Mouse (Mus musculus): ENCODE results near the gene Lyve1. TPM values are rescaled to one million over a fixed set of nuclear protein-coding genes. Genes with fewer than 3 reads are reported as not detected.

The Lyve1 gene
- polyA plus RNA-seq, 1 experiment from 2014 or later, result 4.4 TPM

GRCm38 (mm10) chr7:110891501-110891986 lies 28.5 kb upstream of the Lyve1 start:
- Histone ChIP-seq H3K9me3 (ENCODE audit: control insufficient read depth, low read length) (no peaks in the 10 kb centered on the region), H3K4me1 (replicated peaks; ENCODE audit: control insufficient read depth, insufficient read depth, low read length) (no peaks in the 10 kb centered on the region), H3K36me3 (replicated peaks; ENCODE audit: control insufficient read depth, insufficient read depth) (no peaks in the 10 kb centered on the region), H3K27me3 (ENCODE audit: control insufficient read depth, insufficient read depth, low read length) (no peaks in the 10 kb centered on the region), H3K4me3 (replicated peaks; ENCODE audit: low read length) (no peak overlapping the region), H3K9ac (no peak overlapping the region), H3K27ac (no peak overlapping the region), H3K4me2 (replicated peaks) (no peak overlapping the region)
- DNase-seq (ENCODE audit: low spot score), result no peak
- 77% methylated on average over 9 of the region's 9 CpGs for WGBS
- ATAC-seq (ENCODE audit: low FRiP score), result no peak

- 77% methylated on average over 2 of the region's 2 CpGs for WGBS
- H3K4me3 ChIP-seq (replicated peaks; ENCODE audit: low read length), result no peak overlapping the region
- no peak overlapping the region for H3K4me2 ChIP-seq (replicated peaks)
- no peak overlapping the region for H3K27ac ChIP-seq
- no peaks in the 10 kb centered on the region for H3K27me3 ChIP-seq (ENCODE audit: control insufficient read depth, insufficient read depth, low read length)
- no peaks in the 10 kb centered on the region for H3K9me3 ChIP-seq (ENCODE audit: control insufficient read depth, low read length)
- no peaks in the 10 kb centered on the region for H3K36me3 ChIP-seq (replicated peaks; ENCODE audit: control insufficient read depth, insufficient read depth)
- ATAC-seq (ENCODE audit: low FRiP score) (no peak), DNase-seq (ENCODE audit: low spot score) (no peak)
- H3K4me1 ChIP-seq (replicated peaks; ENCODE audit: control insufficient read depth, insufficient read depth, low read length), result no peaks in the 10 kb centered on the region
- no peak overlapping the region for H3K9ac ChIP-seq
Measured at GRCm38 (mm10) chr7:110881746-110882333, 18.8 kb upstream of the Lyve1 start.

- Histone ChIP-seq H3K4me2 (replicated peaks) (no peak overlapping the region), H3K9ac (no peak overlapping the region), H3K27me3 (ENCODE audit: control insufficient read depth, insufficient read depth, low read length) (no peaks in the 10 kb centered on the region), H3K4me1 (replicated peaks; ENCODE audit: control insufficient read depth, insufficient read depth, low read length) (no peaks in the 10 kb centered on the region), H3K36me3 (replicated peaks; ENCODE audit: control insufficient read depth, insufficient read depth) (no peaks in the 10 kb centered on the region), H3K9me3 (ENCODE audit: control insufficient read depth, low read length) (no peaks in the 10 kb centered on the region), H3K27ac (no peak overlapping the region), H3K4me3 (replicated peaks; ENCODE audit: low read length) (no peak overlapping the region)
- 83% methylated on average over 4 of the region's 4 CpGs for WGBS
- DNase-seq (ENCODE audit: low spot score), result no peak
- ATAC-seq (ENCODE audit: low FRiP score), result no peak
Measured at GRCm38 (mm10) chr7:110878028-110878427, 15.0 kb upstream of the Lyve1 start.

GRCm38 (mm10) chr7:110876965-110877364 lies 13.9 kb upstream of the Lyve1 start:
- no peaks in the 10 kb centered on the region for H3K27me3 ChIP-seq (ENCODE audit: control insufficient read depth, insufficient read depth, low read length)
- H3K36me3 ChIP-seq (replicated peaks; ENCODE audit: control insufficient read depth, insufficient read depth), result no peaks in the 10 kb centered on the region
- H3K4me1 ChIP-seq (replicated peaks; ENCODE audit: control insufficient read depth, insufficient read depth, low read length), result no peaks in the 10 kb centered on the region
- H3K4me3 ChIP-seq (replicated peaks; ENCODE audit: low read length), result no peak overlapping the region
- H3K9me3 ChIP-seq (ENCODE audit: control insufficient read depth, low read length), result no peaks in the 10 kb centered on the region
- ATAC-seq (ENCODE audit: low FRiP score), result no peak
- H3K27ac ChIP-seq, result no peak overlapping the region
- no peak overlapping the region for H3K4me2 ChIP-seq (replicated peaks)
- H3K9ac ChIP-seq, result no peak overlapping the region
- no peak for DNase-seq (ENCODE audit: low spot score)
- 84% methylated on average over 4 of the region's 4 CpGs for WGBS

DNA sequence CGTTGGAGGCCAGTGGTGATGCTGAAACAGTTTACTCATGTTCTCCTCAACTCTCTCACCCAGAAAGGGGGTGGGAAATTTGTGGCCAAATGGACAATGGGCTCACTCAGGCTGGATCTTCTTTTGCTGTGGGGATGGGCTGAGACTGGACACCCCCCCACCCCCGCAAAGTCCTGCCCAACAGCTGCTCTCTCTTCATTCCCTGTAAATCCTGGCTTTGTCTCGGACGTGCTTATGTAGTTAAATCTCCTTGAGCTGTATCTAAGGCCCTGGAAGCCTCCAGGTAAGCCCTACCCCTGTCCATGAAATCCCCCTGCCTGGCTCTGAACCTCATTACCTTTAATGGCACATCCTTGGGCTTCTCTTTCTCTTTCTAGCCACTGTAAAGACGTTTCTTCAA lies 5.8 kb upstream of the Lyve1 start:
- ATAC-seq (ENCODE audit: low FRiP score), result no peak
- Histone ChIP-seq H3K36me3 (replicated peaks; ENCODE audit: control insufficient read depth, insufficient read depth) (no peaks in the 10 kb centered on the region), H3K4me1 (replicated peaks; ENCODE audit: control insufficient read depth, insufficient read depth, low read length) (no peaks in the 10 kb centered on the region), H3K9ac (no peak overlapping the region), H3K4me2 (replicated peaks) (no peak overlapping the region), H3K27me3 (ENCODE audit: control insufficient read depth, insufficient read depth, low read length) (no peaks in the 10 kb centered on the region), H3K4me3 (replicated peaks; ENCODE audit: low read length) (no peak overlapping the region), H3K27ac (no peak overlapping the region), H3K9me3 (ENCODE audit: control insufficient read depth, low read length) (no peaks in the 10 kb centered on the region)
- DNase-seq (ENCODE audit: low spot score), result no peak
- 83% methylated on average over 5 of the region's 5 CpGs for WGBS

DNA sequence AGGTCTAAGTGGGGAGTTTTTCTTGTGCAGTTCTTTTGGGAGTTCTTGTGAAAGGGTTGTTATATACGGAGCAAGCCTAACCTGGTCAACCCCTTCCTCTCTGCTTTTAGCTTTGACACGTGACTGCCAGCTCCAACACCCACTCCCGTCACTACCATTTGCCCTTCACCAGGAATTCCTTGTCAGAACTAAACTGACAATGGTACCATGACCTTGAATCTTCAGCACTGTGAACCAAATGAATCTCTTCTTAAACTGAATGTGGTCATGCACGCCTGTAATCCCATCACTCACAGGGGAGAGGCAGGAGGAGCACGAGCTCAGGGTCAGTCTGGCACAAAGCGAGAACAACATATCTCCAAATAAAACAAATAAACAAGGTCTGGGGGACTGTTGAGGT lies 4.1 kb upstream of the Lyve1 start:
- no peaks in the 10 kb centered on the region for H3K9me3 ChIP-seq (ENCODE audit: control insufficient read depth, low read length)
- no peak overlapping the region for H3K4me3 ChIP-seq (replicated peaks; ENCODE audit: low read length)
- ATAC-seq (ENCODE audit: low FRiP score) (no peak), DNase-seq (ENCODE audit: low spot score) (no peak)
- H3K36me3 ChIP-seq (replicated peaks; ENCODE audit: control insufficient read depth, insufficient read depth), result no peaks in the 10 kb centered on the region
- H3K4me1 ChIP-seq (replicated peaks; ENCODE audit: control insufficient read depth, insufficient read depth, low read length), result no peaks in the 10 kb centered on the region
- H3K27ac ChIP-seq, result no peak overlapping the region
- no peak overlapping the region for H3K9ac ChIP-seq
- no peak overlapping the region for H3K4me2 ChIP-seq (replicated peaks)
- 93% methylated on average over 6 of the region's 6 CpGs for WGBS
- no peaks in the 10 kb centered on the region for H3K27me3 ChIP-seq (ENCODE audit: control insufficient read depth, insufficient read depth, low read length)

GRCm38 (mm10) chr7:110866021-110866420 lies 3.0 kb upstream of the Lyve1 start:
- 94% methylated on average over 3 of the region's 3 CpGs for WGBS
- Histone ChIP-seq H3K9me3 (ENCODE audit: control insufficient read depth, low read length) (no peaks in the 10 kb centered on the region), H3K27me3 (ENCODE audit: control insufficient read depth, insufficient read depth, low read length) (no peaks in the 10 kb centered on the region), H3K9ac (no peak overlapping the region), H3K27ac (no peak overlapping the region), H3K4me3 (replicated peaks; ENCODE audit: low read length) (no peak overlapping the region), H3K36me3 (replicated peaks; ENCODE audit: control insufficient read depth, insufficient read depth) (no peaks in the 10 kb centered on the region), H3K4me2 (replicated peaks) (no peak overlapping the region), H3K4me1 (replicated peaks; ENCODE audit: control insufficient read depth, insufficient read depth, low read length) (no peaks in the 10 kb centered on the region)
- DNase-seq (ENCODE audit: low spot score) (no peak), ATAC-seq (ENCODE audit: low FRiP score) (no peak)

DNA sequence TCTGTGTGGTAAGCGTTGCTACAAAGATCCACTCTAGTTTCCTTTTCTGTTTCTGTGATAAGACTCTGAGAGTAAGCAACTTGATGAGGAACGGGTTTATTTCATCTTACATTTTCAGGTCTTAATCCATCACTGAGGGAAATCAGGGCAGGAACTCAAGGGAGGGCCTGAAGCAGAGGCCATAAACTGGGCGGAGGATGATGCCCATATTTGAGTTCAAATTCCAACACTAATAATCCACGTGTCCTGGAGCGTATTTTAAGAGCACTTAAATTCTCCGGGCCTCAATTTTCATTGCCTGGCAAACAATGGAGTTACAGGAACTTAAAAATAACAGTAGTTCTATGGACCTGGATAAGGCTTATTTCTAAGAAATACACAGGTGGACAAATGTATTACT lies 2.5 kb upstream of the Lyve1 start:
- no peak overlapping the region for H3K27ac ChIP-seq
- DNase-seq (ENCODE audit: low spot score) (no peak), ATAC-seq (ENCODE audit: low FRiP score) (no peak)
- no peak overlapping the region for H3K4me3 ChIP-seq (replicated peaks; ENCODE audit: low read length)
- WGBS, result 93% methylated on average over 6 of the region's 6 CpGs
- H3K9me3 ChIP-seq (ENCODE audit: control insufficient read depth, low read length), result no peaks in the 10 kb centered on the region
- H3K27me3 ChIP-seq (ENCODE audit: control insufficient read depth, insufficient read depth, low read length), result no peaks in the 10 kb centered on the region
- H3K36me3 ChIP-seq (replicated peaks; ENCODE audit: control insufficient read depth, insufficient read depth), result no peaks in the 10 kb centered on the region
- H3K4me1 ChIP-seq (replicated peaks; ENCODE audit: control insufficient read depth, insufficient read depth, low read length), result no peaks in the 10 kb centered on the region
- H3K9ac ChIP-seq, result no peak overlapping the region
- H3K4me2 ChIP-seq (replicated peaks), result no peak overlapping the region

DNA sequence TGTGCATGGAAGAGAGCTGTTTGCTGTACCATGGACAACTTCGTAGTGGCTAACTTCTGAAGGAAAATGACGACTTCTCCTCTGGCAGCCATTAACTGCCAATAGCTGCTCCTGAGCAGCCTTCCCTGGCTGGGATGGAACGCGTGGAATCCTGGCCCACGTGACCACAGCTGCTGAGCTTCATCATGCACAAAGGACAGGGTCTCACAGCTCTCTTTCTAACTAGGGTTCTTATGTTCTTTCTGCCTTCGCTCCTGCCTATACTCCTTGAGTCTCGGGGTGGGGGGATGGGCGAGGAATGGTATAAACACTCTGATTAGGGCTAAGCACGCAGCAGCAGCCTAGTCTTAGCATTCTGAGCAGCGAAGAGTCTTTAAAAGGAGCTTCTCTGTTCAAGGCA lies 2.0 kb upstream of the Lyve1 start:
- Histone ChIP-seq H3K27ac (no peak overlapping the region), H3K9ac (no peak overlapping the region), H3K36me3 (replicated peaks; ENCODE audit: control insufficient read depth, insufficient read depth) (no peaks in the 10 kb centered on the region), H3K4me3 (replicated peaks; ENCODE audit: low read length) (no peak overlapping the region), H3K9me3 (ENCODE audit: control insufficient read depth, low read length) (no peaks in the 10 kb centered on the region), H3K4me2 (replicated peaks) (no peak overlapping the region), H3K27me3 (ENCODE audit: control insufficient read depth, insufficient read depth, low read length) (no peaks in the 10 kb centered on the region), H3K4me1 (replicated peaks; ENCODE audit: control insufficient read depth, insufficient read depth, low read length) (no peaks in the 10 kb centered on the region)
- 47% methylated on average over 10 of the region's 10 CpGs for WGBS
- ATAC-seq (ENCODE audit: low FRiP score) (no peak), DNase-seq (ENCODE audit: low spot score) (no peak)

DNA sequence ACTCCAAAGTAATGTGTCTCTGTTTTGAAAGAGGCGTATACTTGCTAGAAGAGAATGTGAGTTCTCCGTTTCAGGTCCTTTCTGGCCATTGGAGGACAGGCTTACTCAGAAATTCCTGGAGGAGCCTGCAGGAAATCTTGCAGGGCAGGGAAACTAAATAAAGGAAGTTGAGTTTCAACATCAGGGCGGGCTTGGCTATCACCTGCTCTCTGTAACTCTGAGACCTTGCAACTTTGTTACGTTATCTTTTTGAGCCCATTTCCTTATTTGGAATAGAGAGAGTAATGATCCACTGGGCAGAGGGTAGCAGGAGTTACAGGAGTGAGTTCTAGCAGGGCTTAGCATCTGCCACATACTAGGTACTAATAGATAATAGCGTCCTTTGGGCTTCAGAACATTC lies 2.9 kb downstream of the Lyve1 start:
- 83% methylated on average over 5 of the region's 5 CpGs for WGBS
- no peak overlapping the region for H3K4me2 ChIP-seq (replicated peaks)
- no peak overlapping the region for H3K27ac ChIP-seq
- no peaks in the 10 kb centered on the region for H3K27me3 ChIP-seq (ENCODE audit: control insufficient read depth, insufficient read depth, low read length)
- no peak overlapping the region for H3K9ac ChIP-seq
- ATAC-seq (ENCODE audit: low FRiP score) (no peak), DNase-seq (ENCODE audit: low spot score) (no peak)
- no peaks in the 10 kb centered on the region for H3K9me3 ChIP-seq (ENCODE audit: control insufficient read depth, low read length)
- H3K36me3 ChIP-seq (replicated peaks; ENCODE audit: control insufficient read depth, insufficient read depth), result no peaks in the 10 kb centered on the region
- H3K4me3 ChIP-seq (replicated peaks; ENCODE audit: low read length), result no peak overlapping the region
- no peaks in the 10 kb centered on the region for H3K4me1 ChIP-seq (replicated peaks; ENCODE audit: control insufficient read depth, insufficient read depth, low read length)

Measured in hindbrain, embryonic 14.5 days (tissue).